ENCODE assay signal across 8 mouse cellular contexts in the genomic region with DNA sequence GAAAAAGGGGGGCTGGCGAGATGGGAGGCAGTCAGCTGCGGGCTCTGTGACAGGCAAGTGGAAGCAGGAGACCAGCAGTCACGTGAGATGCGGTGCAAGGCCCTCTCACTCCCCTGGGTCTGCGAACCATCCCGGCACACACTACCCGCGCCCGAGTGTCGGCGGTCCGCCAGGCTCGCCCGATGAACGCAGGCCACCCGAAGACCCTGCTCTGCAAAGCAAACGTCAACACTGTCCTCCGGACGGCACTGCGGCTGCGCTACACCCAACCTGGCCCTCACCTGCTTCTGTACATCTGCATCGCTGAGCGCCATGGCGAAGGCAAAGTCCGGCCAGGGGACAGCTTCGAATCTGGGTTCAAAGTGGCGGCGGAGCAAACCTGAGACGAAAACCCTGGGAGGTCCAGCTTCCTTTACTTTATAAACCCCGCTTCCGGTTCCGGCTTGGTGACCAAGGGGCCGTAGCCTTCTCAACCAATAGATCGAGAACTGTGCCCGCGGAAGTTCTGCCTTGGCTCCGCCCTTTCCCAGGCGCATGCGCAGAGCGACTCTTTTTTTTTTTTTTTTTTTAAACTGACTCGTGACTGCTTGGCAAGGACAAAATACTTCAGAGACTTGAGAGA. TPM values are rescaled to one million over a fixed set of nuclear protein-coding genes. Genes with fewer than 3 reads are reported as not detected.
DNase-seq lines count a peak whose midpoint lies in the region; ATAC-seq lines count a peak whose summit lies in the region.

Atp6v1e1 (minus strand) TSS at position 487 of the 622 bp plus-strand sequence.

- no peaks in the 10 kb centered on the region for H3K27me3 ChIP-seq in hindbrain, embryonic 16.5 days (replicated peaks; ENCODE audit: control insufficient read depth, insufficient read depth, low read length)

- DNase-seq in T-cell, adult 2 months (ENCODE audit: low spot score) = peak; percentile 94
- peak; percentile 91 for DNase-seq in cerebellum, postnatal 36 days
- DNase-seq in gastrocnemius, adult 18-20 months (ENCODE audit: low spot score) = peak; percentile 92
- DNase-seq in left cerebral cortex, adult 18-20 months (ENCODE audit: low spot score in 2 of 2) = peak; percentile 87 to 93
- DNase-seq in right cerebral cortex, adult 18-20 months = peak; percentile 95
- peak; percentile 56 for DNase-seq in urinary bladder, postnatal 10 days (ENCODE audit: low spot score)

- ATAC-seq in hindbrain, embryonic 16.5 days = peak; percentile 97

- peak within 1 kb of the TSS; percentile 90 for H3K27ac ChIP-seq in hindbrain, embryonic 16.5 days (ENCODE audit: low read depth, low read length)
- peak within 1 kb of the TSS; percentile 88 for H3K27ac ChIP-seq in macrophage

- H3K9me3 ChIP-seq in hindbrain, embryonic 16.5 days (ENCODE audit: control insufficient read depth, low read length) = no peaks in the 10 kb centered on the region

- whole genome bisulfite sequencing in hindbrain, embryonic 16.5 days = 0% methylated on average over 40 of the region's 41 CpGs
- 1% methylated on average over 39 of the region's 41 CpGs for WGBS in macrophage (ENCODE audit: missing documents)

- peaks cover 10% of the 10 kb centered on the region for H3K36me3 ChIP-seq in hindbrain, embryonic 16.5 days (ENCODE audit: control insufficient read depth, insufficient read depth, low read length)
- H3K36me3 ChIP-seq in macrophage (ENCODE audit: inconsistent target) = peaks cover 21% of the 10 kb centered on the region

- H3K79me2 ChIP-seq in macrophage (ENCODE audit: inconsistent target) = peaks cover 51% of the 10 kb centered on the region

- peak within 1 kb of the TSS; percentile 99 for H3K4me3 ChIP-seq in hindbrain, embryonic 16.5 days (ENCODE audit: low read length)
- peak within 1 kb of the TSS; percentile 86 for H3K4me3 ChIP-seq in macrophage (ENCODE audit: inconsistent target)

- H3K4me2 ChIP-seq in hindbrain, embryonic 16.5 days (ENCODE audit: low read length) = peak within 1 kb of the TSS; percentile 80

- peak within 1 kb of the TSS; percentile 84 for H3K9ac ChIP-seq in hindbrain, embryonic 16.5 days (ENCODE audit: low read depth, low read length)

- peaks cover 13% of the 10 kb centered on the region for H3K4me1 ChIP-seq in hindbrain, embryonic 16.5 days (ENCODE audit: control insufficient read depth, insufficient read depth, low read depth, low read length)

RNA-seq across cellular contexts. Expression of gene Atp6v1e1, which starts in this region (rescaled TPM):
- 100 to 1,000 TPM; 129 to 137 TPM for total RNA-seq in gastrocnemius, adult 18-20 months (2021)
- 290 and 313 TPM in 2 replicates for polyA plus RNA-seq in hindbrain, embryonic 16.5 days (2015; fragmentation: Nextera tagmentation; extraction: Ambion mirVana)
- 100 to 1,000 TPM; 559 to 571 TPM for total RNA-seq in left cerebral cortex, adult 18-20 months (2021)
- 100 to 1,000 TPM; 153 to 844 (median 245) TPM for total RNA-seq in macrophage (2018; cell fraction: chromatin; rRNA removed)
- 100 to 1,000 TPM; 244 to 445 (median 281) TPM for total RNA-seq in macrophage (2018; cell fraction: cytosol; rRNA removed)
- total RNA-seq in macrophage (2018; cell fraction: nucleus; rRNA removed) = 100 to 1,000 TPM; 144 to 511 (median 182) TPM
- polyA plus RNA-seq in macrophage (2018) = 284 to 395 TPM (median 322 TPM) in 3 replicates

Comparison
In these comparisons a context has a peak if more than half of its experiments do, and no peak if none do; other contexts are left out.
1. Peak in every context shown above with its lines: DNase-seq, ATAC-seq, H3K4me3 ChIP-seq and H3K27ac ChIP-seq.
2. RNA of gene Atp6v1e1 (total RNA-seq): 559 to 571 TPM in left cerebral cortex, adult 18-20 months; 129 to 137 TPM in gastrocnemius, adult 18-20 months; every median in the first group is over 4 times any median in the second.